In genomic region chr6:49637654-49638053, GRCm38 (mm10) we compare ENCODE assay signal across 13 mouse cellular contexts.
DNase-seq lines count a peak whose midpoint lies in the region.
"Had no signal": no experiment of that assay in that cellular context is flagged by ENCODE, and none has a peak within 500 bp of the region (broad histone marks: within the 10 kb centered on the region; RNA-seq: fewer than 3 reads in every experiment).

No protein-coding gene starts in this region.

- DNase-seq in layer of hippocampus, adult 11-12 months (ENCODE audit: low spot score) = peak; percentile 36
- DNase-seq in layer of hippocampus, adult 9-10 months (ENCODE audit: low spot score) = no peak
- peak; percentile 70 for DNase-seq in adrenal gland, postnatal 25 days
- peak; percentile 56 to 60 for DNase-seq in left cerebral cortex, adult 18-20 months (ENCODE audit: low spot score in 2 of 2)
- peak; percentile 13 to 46 for DNase-seq in right cerebral cortex, postnatal 36 days (ENCODE audit: low spot score in 2 of 2)
- DNase-seq in kidney, postnatal 25 days = no peak
- no peak for DNase-seq in lung, postnatal 36 days
- DNase-seq: cerebellum, adult 11 months; heart, adult 18-20 months; heart, postnatal 10 days; kidney, postnatal 4 days; midbrain, embryonic 14.5 days; thymus, postnatal 14 days had no signal

Comparison
In these comparisons a context has a peak if more than half of its experiments do, and no peak if none do; other contexts are left out.
1. DNase-seq: peak in layer of hippocampus, adult 11-12 months (single experiment), adrenal gland, postnatal 25 days (single experiment), left cerebral cortex, adult 18-20 months (2 of 2) and right cerebral cortex, postnatal 36 days (2 of 2); none in layer of hippocampus, adult 9-10 months (single experiment), kidney, postnatal 25 days (0 of 2) and lung, postnatal 36 days (single experiment).